Mouse (Mus musculus): ENCODE measurements around the gene Apol6. TPM values are rescaled to one million over a fixed set of nuclear protein-coding genes. Genes with fewer than 3 reads are reported as not detected.
"Not testable (repeated sequence)": the region's sequence is repeated elsewhere in the genome, so short reads cannot be mapped to it uniquely, and the experiment has no call there.

Apol6 gene
- total RNA-seq, 2 experiments from 2014 or later: 0.23 TPM; not detected in 1

DNA sequence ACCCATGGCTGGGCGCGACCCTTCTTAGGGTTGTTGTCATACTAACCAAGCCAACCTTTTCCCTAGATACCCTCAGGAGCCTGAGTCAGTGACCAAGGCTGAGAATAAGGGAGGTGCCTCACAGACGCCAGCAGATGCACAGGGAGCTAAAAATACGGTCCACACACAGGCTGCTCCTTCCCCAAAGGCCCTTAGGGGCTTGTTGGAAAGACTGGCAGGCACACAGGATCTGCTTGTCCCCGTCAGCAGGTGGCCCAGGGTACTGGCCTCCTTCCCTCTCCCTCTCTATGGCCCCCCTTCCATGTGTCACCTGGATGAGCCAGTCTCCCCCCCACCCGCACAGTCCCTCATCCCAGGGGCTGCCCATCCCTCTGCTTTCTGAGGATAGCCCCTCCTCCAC lies 16.9 kb upstream of the Apol6 start:
- DNase-seq (ENCODE audit: low spot score in 2 of 2): no peak
- intact Hi-C loops (cut with DNase I): no loop called here

DNA sequence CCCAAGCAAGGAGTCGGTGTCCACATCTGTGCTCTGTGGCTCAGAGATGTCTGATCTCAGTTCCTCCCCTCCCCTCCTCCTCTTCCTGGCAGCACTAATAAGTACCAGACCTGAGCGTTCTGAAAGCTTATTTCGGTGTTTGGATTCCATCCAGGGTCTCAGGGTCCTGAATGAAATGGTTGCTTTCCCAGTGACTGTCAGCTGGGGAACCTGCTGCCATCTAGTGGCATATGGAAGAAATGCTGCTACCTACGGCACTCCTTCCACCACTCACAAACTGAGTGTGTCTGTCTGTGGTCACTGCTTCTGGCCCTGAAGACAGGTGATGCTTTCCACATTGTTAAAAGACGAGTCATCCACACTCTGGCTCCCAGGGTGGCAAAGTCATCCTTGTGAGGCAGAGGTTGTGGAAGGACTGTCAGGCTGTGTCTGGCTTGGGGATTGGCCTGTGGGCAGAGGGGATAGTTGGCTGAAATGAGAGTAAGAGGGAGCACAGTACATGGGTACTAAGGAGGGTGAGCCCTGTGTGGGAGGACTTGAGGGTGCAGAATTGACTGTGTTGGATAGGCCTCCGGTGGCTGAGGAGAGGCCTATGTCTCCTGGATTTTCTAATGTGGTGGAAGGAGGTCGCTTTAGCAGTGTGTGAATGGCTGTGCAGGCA lies 15.1 kb upstream of the Apol6 start:
- peak; percentile 53 to 65 for DNase-seq (ENCODE audit: low spot score in 2 of 2)
- intact Hi-C loops (cut with DNase I): no loop called here

DNA sequence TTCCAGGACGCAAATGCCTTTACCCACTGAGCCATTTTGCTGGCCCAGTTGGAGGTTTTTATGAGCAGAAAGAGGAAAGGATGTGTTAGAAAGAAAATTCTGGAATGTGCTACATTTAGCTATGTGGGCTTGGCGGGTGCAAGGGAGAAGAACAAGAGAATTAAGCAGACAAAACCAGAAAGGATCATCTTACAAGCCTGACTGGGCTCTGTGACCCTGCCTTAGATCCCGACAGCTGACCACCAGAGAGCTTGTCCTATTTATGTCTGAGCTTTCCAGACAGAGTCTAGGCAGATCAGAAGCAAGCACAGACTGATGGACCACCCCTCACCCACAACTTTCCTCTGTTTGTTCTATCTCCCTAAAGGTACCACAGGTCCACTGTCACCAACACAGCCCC lies 13.3 kb upstream of the Apol6 start:
- intact Hi-C loops (cut with DNase I): no loop called here
- DNase-seq (ENCODE audit: low spot score in 2 of 2): peak in 1 of 2 experiments; percentile 29

DNA sequence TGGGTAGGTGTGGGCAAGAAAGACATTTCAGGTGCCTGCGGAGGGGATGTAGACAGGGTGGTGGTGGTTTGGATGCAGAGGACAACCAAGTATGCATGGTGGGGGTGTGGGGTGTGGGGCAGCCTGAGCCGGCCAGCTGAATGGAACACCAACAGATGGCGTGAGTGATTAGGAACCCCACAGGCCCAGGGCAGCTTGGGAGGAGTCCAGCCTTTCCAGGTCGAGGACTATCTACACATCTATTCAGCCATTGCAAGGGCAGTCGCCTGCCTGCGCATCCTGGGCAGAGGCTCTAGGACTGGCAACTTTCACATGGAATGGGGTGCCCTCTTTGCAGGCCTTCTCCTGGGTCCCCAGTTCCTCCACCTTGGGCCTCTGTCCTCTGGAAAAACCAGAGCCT lies 10.0 kb upstream of the Apol6 start:
- DNase-seq (ENCODE audit: low spot score in 2 of 2): no peak
- intact Hi-C loops (cut with DNase I): no loop called here

DNA sequence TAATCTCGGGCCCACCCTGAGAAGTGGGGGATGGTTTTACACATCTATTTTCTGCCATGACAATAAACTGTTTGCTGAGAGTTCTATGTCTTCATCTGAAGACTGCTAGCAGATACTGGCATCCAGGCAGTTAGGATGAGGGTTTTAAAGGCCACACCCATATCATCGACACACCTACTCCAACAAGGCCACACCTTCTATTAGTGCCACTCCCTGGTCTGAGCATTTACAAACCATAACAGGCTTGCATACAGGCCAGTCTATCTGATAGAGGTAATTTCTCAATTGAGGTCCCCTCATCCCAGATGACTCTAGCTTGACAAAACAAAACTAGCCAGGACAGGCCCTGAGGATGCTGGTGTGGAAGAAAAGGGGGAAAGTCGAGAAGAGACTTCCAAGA lies 8.9 kb upstream of the Apol6 start:
- DNase-seq (ENCODE audit: low spot score in 2 of 2): no peak
- intact Hi-C loops (cut with DNase I): no loop called here

DNA sequence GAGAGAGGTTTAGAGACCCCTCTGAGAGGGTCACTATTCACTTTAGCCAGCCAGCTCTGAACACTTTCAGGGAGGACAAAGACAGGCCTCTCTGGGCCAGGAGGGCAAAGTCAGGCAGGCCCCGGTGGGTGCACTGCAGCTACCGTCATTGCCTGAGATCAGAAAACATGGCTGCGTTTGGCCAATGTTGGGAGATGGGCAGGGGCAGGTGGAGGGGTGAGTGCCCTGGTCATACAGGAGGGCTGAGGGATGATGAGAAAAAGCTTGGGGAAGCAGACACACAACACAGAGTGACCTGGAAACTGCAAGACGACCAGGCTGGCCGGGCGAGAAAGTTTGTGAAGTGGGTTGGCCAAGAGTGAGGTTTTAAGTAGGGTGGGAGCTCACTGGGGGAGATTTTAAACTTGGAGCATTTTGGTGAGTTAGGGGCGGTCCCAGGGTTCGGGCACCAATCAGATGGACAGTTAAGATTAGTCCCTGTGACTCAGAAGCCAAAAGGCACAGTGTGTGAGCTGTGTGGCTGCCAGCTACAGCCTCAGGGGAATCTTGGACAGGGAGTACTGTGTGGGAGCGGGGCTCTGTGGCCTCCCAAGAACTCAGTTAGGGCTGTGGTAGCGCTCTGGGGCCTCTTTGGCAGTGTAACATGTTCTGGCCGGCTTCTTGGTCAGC lies 8.1 kb upstream of the Apol6 start:
- intact Hi-C loops (cut with DNase I): no loop called here
- DNase-seq (ENCODE audit: low spot score in 2 of 2): peak in 1 of 2 experiments; percentile 59

DNA sequence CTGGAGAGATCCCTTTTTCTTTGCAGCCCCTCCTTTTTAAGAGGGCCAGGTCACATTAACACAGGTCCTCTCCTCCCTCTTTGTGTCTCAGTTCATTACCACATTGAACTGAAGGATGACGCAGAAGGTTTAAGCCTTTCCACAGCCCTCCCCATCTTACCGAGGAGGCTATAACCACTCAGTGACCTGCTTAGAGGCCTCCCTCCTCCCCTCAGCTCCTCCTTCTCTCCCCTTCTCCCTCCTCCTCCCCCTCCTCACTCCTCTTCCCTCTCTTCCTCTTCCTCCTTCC lies 7.6 kb upstream of the Apol6 start:
- DNase-seq (ENCODE audit: low spot score in 2 of 2): no peak
- intact Hi-C loops (cut with DNase I): no loop called here

DNA sequence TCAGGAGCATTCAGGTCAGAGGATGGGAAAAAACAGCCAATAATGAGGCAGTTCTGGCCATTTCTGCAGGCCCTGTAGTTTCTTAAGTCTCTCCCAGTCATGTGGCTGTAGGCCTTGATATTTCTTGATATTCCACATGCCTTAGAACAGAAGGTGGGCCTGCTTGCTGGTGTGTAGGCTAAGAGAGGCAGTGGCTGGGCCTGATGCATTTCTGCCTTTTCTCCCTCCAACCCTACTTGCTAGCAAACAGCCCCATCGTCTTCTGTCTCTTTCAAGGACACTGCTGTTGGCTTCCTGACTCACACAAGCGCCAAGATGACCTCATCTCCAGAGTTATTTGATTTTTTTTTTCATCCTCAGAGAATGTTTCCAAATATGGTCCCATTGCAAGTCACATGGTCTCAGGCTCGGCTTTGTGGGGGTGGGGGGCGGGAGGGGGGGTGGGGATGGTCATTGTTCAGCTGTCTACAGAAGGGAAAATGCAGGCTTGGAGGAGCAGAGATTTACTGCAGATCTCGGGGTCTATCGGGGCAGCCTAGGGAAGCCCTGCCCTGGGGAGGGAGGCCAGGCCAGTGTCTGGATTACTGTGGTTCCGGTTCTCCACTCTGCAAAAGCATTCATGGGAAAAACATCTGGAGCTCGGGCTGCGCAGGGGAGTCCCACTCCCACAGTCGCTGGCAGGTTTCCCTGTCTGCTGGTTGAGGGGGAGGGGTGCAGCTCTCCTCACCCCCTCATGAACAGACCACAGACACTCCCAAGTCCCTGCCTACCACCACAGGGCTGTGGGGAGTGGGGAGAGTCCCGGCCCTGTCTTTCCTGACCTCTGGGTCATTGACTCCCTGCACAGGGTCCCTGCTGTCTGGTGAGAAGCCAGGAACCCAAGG lies 7.0 kb upstream of the Apol6 start:
- intact Hi-C loops (cut with DNase I): no loop called here

DNA sequence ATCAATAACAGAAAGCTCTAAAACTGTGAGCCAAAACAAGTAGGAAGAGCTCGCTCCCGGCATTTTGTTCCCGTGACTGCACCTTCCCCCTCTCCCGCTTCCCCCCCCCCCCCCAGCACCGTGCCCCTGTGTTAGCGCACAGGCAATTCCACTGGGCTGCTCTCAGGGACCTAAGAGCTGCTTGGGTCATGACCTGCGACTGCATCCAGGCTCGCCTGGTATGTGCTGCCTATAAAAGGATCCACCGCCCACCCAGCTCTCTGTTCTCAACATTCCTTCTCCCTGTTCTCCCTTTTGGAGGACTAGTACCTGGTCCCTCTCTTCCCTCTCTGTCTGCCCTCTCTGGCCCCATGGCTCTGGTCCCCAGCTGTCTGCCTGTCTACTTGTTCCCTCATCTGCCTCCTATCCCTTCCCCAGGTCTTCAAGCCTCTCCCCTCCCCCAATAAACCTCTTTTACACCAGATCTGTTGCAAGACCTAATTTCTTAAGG lies 5.3 kb upstream of the Apol6 start:
- no peak for DNase-seq (ENCODE audit: low spot score in 2 of 2)
- intact Hi-C loops (cut with DNase I): no loop called here

More for the DNA sequence above, 7.0 kb upstream of the Apol6 start:
- DNase-seq (ENCODE audit: low spot score in 2 of 2): peak in 1 of 2 experiments; percentile 52

DNA sequence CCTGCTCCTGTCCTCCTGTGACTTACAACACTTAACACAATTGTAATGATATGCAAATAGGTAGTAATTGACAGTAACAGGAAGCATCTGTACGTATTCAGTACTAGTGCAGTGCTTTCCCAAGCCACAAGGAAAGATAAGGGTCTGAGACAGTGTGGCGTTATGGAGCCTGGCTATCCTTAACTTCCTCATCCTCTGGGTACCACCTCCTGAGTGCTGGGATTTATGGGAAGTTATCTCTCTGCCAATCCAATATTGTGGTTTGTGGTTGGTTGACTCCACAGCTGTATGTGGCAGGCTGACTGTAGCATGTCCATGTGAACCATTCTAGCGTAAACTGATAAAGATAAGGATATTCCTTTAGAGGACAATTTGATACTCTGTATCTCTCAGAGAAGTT lies 3.7 kb upstream of the Apol6 start:
- no peak for DNase-seq (ENCODE audit: low spot score in 2 of 2)
- intact Hi-C loops (cut with DNase I): no loop called here

DNA sequence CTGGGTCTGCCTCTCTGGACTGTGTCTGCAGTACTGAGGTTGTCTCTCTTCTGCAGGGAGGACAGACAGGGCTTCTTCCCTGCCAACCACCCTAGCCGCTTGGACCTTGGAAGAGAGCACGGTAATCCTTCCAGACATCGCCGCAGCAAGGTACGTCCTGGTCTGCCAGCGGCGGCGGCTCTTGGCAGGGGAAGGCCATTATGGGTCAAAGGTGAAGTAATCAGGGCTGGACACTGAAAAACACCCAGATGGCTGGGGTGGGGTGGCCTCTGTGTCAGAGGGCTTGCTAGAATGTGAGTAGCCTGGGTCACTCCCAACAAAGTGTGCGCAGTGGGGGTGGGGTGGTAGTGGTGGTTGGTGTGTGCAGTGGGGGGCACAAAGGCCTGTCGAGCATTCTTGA lies 1.1 kb downstream of the Apol6 start:
- intact Hi-C loops (cut with DNase I): no loop called here
- DNase-seq (ENCODE audit: low spot score in 2 of 2): no peak

DNA sequence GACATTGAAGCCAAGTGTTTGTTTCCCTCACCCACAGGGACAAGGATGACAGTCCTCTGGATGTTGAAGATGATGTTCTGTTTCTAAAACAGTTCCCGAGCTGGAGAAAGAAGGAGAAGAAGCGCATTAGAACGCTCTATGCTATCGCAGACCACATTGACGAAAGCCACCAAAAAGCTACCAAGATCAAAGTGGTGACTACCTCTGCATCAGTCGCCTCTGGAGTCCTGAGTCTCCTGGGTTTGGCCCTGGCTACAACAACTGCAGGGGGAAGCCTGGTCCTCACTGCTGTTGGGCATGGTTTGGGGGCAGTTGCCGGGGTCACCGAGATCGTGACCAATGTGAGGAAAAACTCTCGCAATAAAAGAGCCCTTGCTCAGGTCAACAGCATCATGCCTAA lies 6.0 kb downstream of the Apol6 start, which contains the start of gene Mb:
Gene Mb (minus strand): TSS at position 101 of the 400 bp plus-strand sequence.
- intact Hi-C loops (cut with DNase I): no loop called here
- DNase-seq (ENCODE audit: low spot score in 2 of 2): no peak

DNA sequence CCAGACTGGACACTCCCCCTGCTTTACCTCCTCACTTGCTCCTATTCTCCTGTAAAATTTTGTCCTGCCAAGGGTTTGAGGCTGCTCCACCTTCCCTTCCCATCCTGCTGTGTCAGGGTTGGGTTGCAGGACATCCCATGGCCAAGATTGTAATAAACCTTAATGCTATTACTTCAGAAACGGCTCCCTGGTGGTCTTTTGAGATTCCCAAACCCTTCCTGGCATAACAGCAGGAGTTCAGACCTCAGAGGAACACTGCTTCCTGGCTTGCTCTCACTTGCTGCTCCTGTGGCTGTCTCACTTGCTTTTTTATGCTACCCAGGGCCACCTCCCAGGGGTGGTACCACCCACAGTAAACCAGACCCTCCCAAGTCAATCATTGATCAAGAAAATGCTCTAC lies 7.6 kb downstream of the Apol6 start:
- no peak for DNase-seq (ENCODE audit: low spot score in 2 of 2)
- intact Hi-C loops (cut with DNase I): no loop called here

DNA sequence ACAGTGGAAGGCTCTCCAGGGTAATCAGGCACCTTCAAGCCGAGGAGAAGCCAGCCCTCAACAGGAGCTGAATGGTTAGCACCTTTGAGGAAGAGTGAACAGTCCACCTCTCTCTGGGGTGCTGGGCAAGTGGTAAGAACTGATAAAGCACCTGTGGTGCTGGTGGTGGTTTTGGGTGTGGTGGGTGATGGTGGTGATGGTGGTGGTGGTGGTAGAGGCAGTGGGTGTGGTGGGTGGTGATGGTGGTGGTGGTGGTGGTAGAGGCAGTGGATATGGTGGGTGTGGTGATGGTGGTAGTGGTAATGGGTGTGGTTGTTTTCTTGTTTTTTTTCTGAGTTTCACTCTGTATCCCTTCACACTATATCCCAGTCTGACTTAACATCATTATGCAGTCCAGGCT lies 8.5 kb downstream of the Apol6 start:
- intact Hi-C loops (cut with DNase I): no loop called here

DNA sequence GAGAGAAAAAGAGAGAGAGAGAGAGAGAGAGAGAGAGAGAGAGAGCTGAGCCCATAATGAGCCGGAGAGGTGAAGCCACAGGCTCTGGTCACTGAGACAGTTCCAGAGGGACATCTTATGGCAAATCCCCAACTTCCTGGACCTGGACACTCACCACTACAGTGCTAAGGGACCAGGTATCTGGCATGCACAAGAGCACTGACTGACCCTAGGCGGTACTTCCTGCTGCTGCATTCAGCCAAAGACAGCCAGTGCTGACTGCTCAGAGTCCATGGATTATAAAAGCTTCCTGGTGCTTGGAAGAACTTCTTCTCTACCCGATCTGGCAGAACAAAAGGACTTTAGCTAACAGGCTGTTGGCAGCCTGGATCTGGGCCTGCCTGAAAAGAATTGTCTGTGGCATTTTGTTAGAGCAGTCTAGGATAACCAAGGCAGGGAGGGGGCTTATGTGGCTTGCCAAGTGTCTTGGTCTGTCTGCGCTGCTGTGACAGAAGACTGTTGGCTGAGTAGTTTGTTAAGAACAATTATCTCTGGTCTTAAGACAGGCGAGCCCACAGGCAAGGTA lies 10.2 kb downstream of the Apol6 start:
- DNase-seq (ENCODE audit: low spot score in 2 of 2): no peak
- intact Hi-C loops (cut with DNase I): no loop called here

More for the DNA sequence above, 8.5 kb downstream of the Apol6 start:
- no peak for DNase-seq (ENCODE audit: low spot score in 2 of 2)

DNA sequence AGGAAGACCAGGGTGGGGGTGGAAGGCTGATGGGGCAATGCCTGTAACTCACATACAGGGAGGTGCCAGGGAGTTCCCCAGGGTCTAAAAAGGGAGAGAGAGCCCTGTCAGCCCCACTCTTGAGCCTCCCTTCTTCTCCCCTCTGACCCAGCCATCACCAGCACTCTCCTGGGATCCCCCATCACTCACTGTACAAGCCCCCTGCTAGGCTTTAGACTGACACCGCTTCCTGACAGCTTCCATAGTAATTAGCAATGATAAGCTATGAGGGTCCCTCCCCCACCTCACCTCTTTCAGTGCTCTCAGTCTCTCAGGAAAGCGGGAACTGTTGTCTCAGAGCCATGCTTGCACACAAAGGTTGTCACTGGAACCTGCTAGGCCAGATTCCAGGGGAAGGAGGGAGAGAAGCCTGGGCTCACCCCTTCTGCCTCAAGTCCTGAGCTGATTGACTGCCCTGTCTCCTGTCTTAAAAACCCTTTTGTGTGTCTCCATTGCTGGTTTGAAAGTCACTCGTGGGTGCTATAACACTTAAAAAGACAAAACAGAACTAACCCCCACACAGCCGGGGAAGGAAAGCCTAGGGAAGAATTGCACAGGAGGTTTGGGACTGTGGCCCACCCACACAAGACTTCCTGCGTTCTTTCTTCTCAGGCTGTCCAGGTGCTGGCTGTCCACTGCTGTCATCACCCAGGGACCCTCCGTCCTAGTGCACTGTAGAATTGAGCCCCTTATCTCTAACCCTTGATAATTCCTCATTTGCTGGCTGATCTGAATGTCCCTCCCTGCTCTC lies 11.7 kb downstream of the Apol6 start:
- intact Hi-C loops (cut with DNase I): no loop called here
- DNase-seq (ENCODE audit: low spot score in 2 of 2): peak in 1 of 2 experiments; percentile 59

DNA sequence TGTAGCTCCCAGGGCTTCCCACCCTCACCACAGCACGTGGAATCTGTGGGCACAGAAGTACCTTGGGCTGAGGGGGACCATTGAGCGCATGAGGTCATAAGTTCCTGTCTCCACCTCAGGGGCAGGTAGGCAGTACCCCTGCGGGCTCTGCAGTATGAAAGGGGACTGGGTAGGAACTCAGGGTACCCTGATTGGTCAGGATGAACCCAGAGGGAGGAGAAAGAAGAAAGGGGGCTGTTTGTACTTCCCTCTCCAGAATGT lies 12.2 kb downstream of the Apol6 start:
- intact Hi-C loops (cut with DNase I): no loop called here
- no peak for DNase-seq (ENCODE audit: low spot score in 2 of 2)

DNA sequence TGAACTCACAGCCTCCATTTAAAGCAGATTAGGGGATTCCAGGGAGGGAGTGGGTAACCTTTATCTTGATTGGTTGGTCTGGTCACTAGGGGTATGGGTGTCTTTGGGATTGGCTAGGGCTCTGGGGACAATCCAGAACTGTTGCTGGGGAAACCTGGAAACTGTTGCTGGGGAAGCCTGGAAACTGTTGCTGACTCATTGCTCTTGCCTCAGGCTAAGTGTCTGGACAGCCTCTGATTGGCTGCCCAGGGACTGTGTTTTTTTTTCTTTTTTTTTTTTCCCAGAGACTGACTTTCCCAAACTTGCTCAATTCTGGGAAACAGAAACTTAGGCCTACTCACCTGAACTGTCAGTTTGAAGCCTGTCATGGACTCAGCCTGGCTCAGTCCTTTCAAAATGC lies 14.0 kb downstream of the Apol6 start:
- intact Hi-C loops (cut with DNase I): no loop called here
- no peak for DNase-seq (ENCODE audit: low spot score in 2 of 2)

DNA sequence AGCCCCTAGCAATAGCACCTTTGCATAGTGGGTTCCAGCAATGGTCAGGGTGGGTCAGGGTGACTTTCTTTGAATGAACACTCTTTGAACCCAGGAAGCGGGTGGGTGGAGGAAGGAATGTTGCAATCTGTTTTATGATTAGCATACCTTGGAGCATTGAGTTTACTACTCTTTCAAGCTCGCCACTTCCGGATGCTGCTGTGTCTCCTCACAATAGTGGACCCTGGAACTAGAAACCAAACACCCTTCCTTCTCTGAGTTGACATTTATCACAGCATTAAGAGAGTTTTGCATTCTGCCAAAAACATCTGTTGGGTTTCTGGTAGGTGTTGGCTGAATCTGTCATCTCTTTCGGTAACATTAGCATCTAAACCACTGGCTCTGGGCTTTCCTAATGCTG lies 14.9 kb downstream of the Apol6 start:
- DNase-seq (ENCODE audit: low spot score in 2 of 2); intact Hi-C loops (cut with DNase I): not testable (repeated sequence)

DNA sequence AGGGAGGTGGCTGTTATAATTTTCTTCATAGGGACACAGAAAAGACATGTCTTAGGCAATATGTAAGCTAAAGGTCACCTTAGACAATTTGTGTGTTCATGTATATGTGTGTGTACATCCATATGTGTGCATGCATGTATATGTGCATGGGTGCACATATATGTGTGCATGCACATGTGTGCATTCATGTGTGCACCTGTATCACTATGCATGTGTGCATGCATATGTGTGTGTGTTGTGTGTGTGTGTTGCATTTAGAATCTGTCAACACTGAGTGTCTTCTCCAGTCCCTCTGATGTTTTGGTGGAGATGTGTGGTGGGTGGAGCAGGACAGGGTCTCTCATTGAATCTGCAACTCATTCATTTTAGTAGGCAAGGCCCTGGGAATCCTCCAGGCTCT lies 18.2 kb downstream of the Apol6 start:
- intact Hi-C loops (cut with DNase I): no loop called here
- DNase-seq (ENCODE audit: low spot score in 2 of 2): no peak

Data from left cerebral cortex, postnatal 25 days (tissue).